ENCODE assay signal across 10 mouse cellular contexts in genomic region chr8:109823561-109823960, GRCm38 (mm10).
"Had no signal": no experiment of that assay in that cellular context is flagged by ENCODE, and none has a peak within 500 bp of the region (broad histone marks: within the 10 kb centered on the region; RNA-seq: fewer than 3 reads in every experiment).

No protein-coding gene starts in this region.

- DNase-seq: left cerebral cortex, postnatal 4 days; liver, embryonic 13.5 days; lung, adult 18-20 months; right cerebral cortex, postnatal 14 days had no signal

- H3K27ac ChIP-seq: limb, embryonic 13.5 days; liver, embryonic 13.5 days; midbrain, embryonic 12.5 days; neural tube, embryonic 13.5 days; stomach, embryonic 15.5 days had no signal

- H3K9me3 ChIP-seq: limb, embryonic 13.5 days; liver, embryonic 13.5 days; midbrain, embryonic 12.5 days; neural tube, embryonic 13.5 days; stomach, embryonic 15.5 days had no signal

- H3K36me3 ChIP-seq: stomach, embryonic 15.5 days had no signal

- H3K9ac ChIP-seq: limb, embryonic 13.5 days; liver, embryonic 13.5 days; midbrain, embryonic 12.5 days; neural tube, embryonic 13.5 days; stomach, embryonic 15.5 days had no signal

- ATAC-seq: hindbrain, embryonic 16.5 days; midbrain, embryonic 16.5 days had no signal

- H3K27me3 ChIP-seq: limb, embryonic 13.5 days; liver, embryonic 13.5 days; midbrain, embryonic 12.5 days; neural tube, embryonic 13.5 days; stomach, embryonic 15.5 days had no signal

- H3K4me1 ChIP-seq: limb, embryonic 13.5 days; midbrain, embryonic 12.5 days; neural tube, embryonic 13.5 days; stomach, embryonic 15.5 days had no signal

- H3K4me2 ChIP-seq: limb, embryonic 13.5 days; liver, embryonic 13.5 days; midbrain, embryonic 12.5 days; neural tube, embryonic 13.5 days; stomach, embryonic 15.5 days had no signal

- H3K4me3 ChIP-seq: limb, embryonic 13.5 days; liver, embryonic 13.5 days; midbrain, embryonic 12.5 days; neural tube, embryonic 13.5 days; stomach, embryonic 15.5 days had no signal
